Mouse (Mus musculus) brain, embryonic 14.5 days (tissue): ENCODE results near the gene Il13ra1.

Experiments
- CTCF ChIP-seq: fragments of 200-500 bp; IDR thresholded peaks from 2 replicates; pipeline ENCODE4 v1.5.1; 2012; ENCODE audit warnings: inconsistent platforms, mild to moderate bottlenecking, moderate library complexity, borderline replicate concordance; ENCODE audit not compliant: insufficient read depth, insufficient read length; ENCODE audit errors: extremely low read depth
- POLR2A ChIP-seq: fragments of 200-500 bp; IDR thresholded peaks from 2 replicates; pipeline ENCODE4 v1.6.1; 2012; ENCODE audit warnings: mild to moderate bottlenecking, inconsistent platforms, borderline replicate concordance; ENCODE audit not compliant: poor library complexity, insufficient read depth, insufficient read length, severe bottlenecking; ENCODE audit errors: extremely low read depth

DNA sequence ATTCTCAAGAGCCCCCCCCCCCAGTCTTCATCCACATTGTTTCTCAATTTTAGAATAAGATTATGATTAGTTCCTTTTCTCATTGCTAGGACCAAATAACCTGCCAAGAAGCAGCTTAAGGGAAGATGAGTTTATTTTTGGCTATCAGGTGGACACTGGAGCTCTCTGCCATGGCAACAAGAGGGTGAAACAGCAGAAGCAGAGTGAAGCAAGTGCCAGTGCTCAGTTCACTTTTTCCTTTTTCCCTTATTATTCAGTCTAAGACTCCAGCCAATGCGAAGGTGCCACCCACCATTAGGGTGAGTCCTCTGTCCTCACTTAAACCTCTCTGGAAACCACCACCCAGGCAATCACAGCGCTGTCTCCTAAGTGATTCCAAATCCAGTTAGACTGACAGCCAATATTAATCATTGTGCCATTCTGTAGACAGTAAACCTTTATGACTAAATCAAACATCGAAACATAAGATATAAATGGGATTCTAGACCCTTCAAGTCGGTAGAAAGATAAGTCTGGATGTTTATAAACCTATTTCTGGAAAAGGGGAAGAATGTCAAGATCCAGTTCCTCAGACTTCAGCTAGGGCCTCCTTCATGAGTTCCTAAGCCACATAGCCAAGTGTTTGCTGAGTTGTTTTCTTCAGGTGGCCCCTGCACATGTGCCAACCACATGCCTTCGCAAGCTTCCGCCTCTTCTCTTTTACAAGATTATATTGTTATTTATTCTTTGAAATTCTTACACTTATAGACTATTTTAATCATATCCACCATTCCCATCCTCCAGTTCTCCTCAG, 23.2 kb upstream of the Il13ra1 start:
- TF ChIP-seq POLR2A (no peak), CTCF (no peak)
